Mouse (Mus musculus) erythroblast, embryonic 14.5 days (primary cell): Measurements from ENCODE around the gene Slc22a14. TPM values are rescaled to one million over a fixed set of nuclear protein-coding genes. Genes with fewer than 3 reads are reported as not detected.

Experiments
- H3K27me3 ChIP-seq: 2 replicates; pipeline ENCODE4 v1.6.1; 2012; ENCODE audit warnings: inconsistent platforms; ENCODE audit not compliant: control insufficient read depth
- H3K36me3 ChIP-seq: 2 replicates; pipeline ENCODE4 v1.6.1; 2012; ENCODE audit warnings: mild to moderate bottlenecking, inconsistent platforms; ENCODE audit not compliant: control insufficient read depth
- H3K4me1 ChIP-seq: 2 replicates; pipeline ENCODE4 v1.6.1; 2012; ENCODE audit warnings: inconsistent platforms; ENCODE audit not compliant: control insufficient read depth
- H3K4me3 ChIP-seq: replicated peaks from 2 replicates; pipeline ENCODE3; 2012; ENCODE audit warnings: moderate library complexity, mild to moderate bottlenecking, inconsistent platforms
- H3K9me3 ChIP-seq: 2 replicates; pipeline ENCODE4 v1.6.1; 2012; ENCODE audit warnings: low read length, inconsistent platforms, mixed read lengths; ENCODE audit not compliant: control insufficient read depth
- GATA1 ChIP-seq: IDR thresholded peaks from 2 replicates; pipeline ENCODE4 v1.6.1; 2012; ENCODE audit warnings: low read length, inconsistent platforms, mixed read lengths
- TAL1 ChIP-seq: IDR thresholded peaks from 3 replicates; pipeline ENCODE4 v1.6.1; 2012; ENCODE audit warnings: low read length, inconsistent platforms, mixed read lengths
- polyA plus RNA-seq: library from polyadenylated mRNA; stranded (reverse); fragments of >175 nt; gene quantifications from 2 replicates; pipeline ENCODE4 v1.2.3, GENCODE M21; 2012

Slc22a14 gene
- polyA plus RNA-seq, 1 experiment = not detected

- TF ChIP-seq TAL1 = no peak
- TF ChIP-seq GATA1 = no peak
- Histone ChIP-seq H3K4me3 (no peak within 1 kb of the TSS), H3K27me3 (no peaks in the 10 kb centered on the region), H3K4me1 (no peaks in the 10 kb centered on the region), H3K9me3 (peaks cover 30% of the 10 kb centered on the region), H3K36me3 (no peaks in the 10 kb centered on the region)
Measured at GRCm38 (mm10) chr9:119208998-119209397, 156.4 kb downstream of the Slc22a14 start, which contains the start of gene Slc22a13. Slc22a13 (minus strand) TSS chr9:119209098.

- H3K4me1 ChIP-seq = no peaks in the 10 kb centered on the region
- H3K36me3 ChIP-seq = no peaks in the 10 kb centered on the region
- H3K4me3 ChIP-seq = no peak overlapping the region
- TF ChIP-seq TAL1 (no peak), GATA1 (no peak)
- no peaks in the 10 kb centered on the region for H3K27me3 ChIP-seq
- H3K9me3 ChIP-seq = peaks cover 37% of the 10 kb centered on the region
Measured at GRCm38 (mm10) chr9:119207113-119207512, 158.2 kb downstream of the Slc22a14 start.

GRCm38 (mm10) chr9:119206666-119207065 is 158.7 kb downstream of the Slc22a14 start:
- Histone ChIP-seq H3K27me3 (no peaks in the 10 kb centered on the region), H3K4me1 (no peaks in the 10 kb centered on the region), H3K9me3 (peaks cover 35% of the 10 kb centered on the region), H3K4me3 (no peak overlapping the region), H3K36me3 (no peaks in the 10 kb centered on the region)
- TF ChIP-seq GATA1 = no peak
- TF ChIP-seq TAL1 = no peak

GRCm38 (mm10) chr9:119205756-119206155 is 159.6 kb downstream of the Slc22a14 start:
- Histone ChIP-seq H3K4me3 (no peak overlapping the region), H3K4me1 (no peaks in the 10 kb centered on the region), H3K36me3 (no peaks in the 10 kb centered on the region), H3K27me3 (no peaks in the 10 kb centered on the region), H3K9me3 (peaks cover 30% of the 10 kb centered on the region)
- TF ChIP-seq TAL1 (no peak), GATA1 (no peak)

- Histone ChIP-seq H3K4me1 (no peaks in the 10 kb centered on the region), H3K27me3 (no peaks in the 10 kb centered on the region), H3K36me3 (no peaks in the 10 kb centered on the region), H3K9me3 (peaks cover 21% of the 10 kb centered on the region), H3K4me3 (no peak overlapping the region)
- TF ChIP-seq TAL1 (no peak), GATA1 (no peak)
Measured at GRCm38 (mm10) chr9:119203617-119204016, 161.7 kb downstream of the Slc22a14 start.

- Histone ChIP-seq H3K9me3 (peaks cover 21% of the 10 kb centered on the region), H3K4me3 (no peak overlapping the region), H3K36me3 (no peaks in the 10 kb centered on the region), H3K27me3 (no peaks in the 10 kb centered on the region), H3K4me1 (no peaks in the 10 kb centered on the region)
- TF ChIP-seq TAL1 (no peak), GATA1 (no peak)
Measured at GRCm38 (mm10) chr9:119201653-119202052, 163.7 kb downstream of the Slc22a14 start.

- Histone ChIP-seq H3K4me3 (no peak overlapping the region), H3K27me3 (no peaks in the 10 kb centered on the region), H3K4me1 (no peaks in the 10 kb centered on the region), H3K36me3 (no peaks in the 10 kb centered on the region), H3K9me3 (peaks cover 10% of the 10 kb centered on the region)
- no peak for TF ChIP-seq TAL1
- no peak for TF ChIP-seq GATA1
Measured at GRCm38 (mm10) chr9:119199151-119199861, 166.0 kb downstream of the Slc22a14 start.

GRCm38 (mm10) chr9:119192202-119192990 is 173.0 kb downstream of the Slc22a14 start:
- Histone ChIP-seq H3K4me3 (no peak overlapping the region), H3K4me1 (no peaks in the 10 kb centered on the region), H3K27me3 (no peaks in the 10 kb centered on the region), H3K36me3 (no peaks in the 10 kb centered on the region), H3K9me3 (no peaks in the 10 kb centered on the region)
- TF ChIP-seq GATA1 (no peak), TAL1 (no peak)

- TF ChIP-seq TAL1 (no peak), GATA1 (no peak)
- Histone ChIP-seq H3K4me1 (no peaks in the 10 kb centered on the region), H3K36me3 (no peaks in the 10 kb centered on the region), H3K4me3 (no peak overlapping the region), H3K9me3 (no peaks in the 10 kb centered on the region), H3K27me3 (no peaks in the 10 kb centered on the region)
Measured at GRCm38 (mm10) chr9:119181241-119181728, 184.1 kb downstream of the Slc22a14 start.
